Mouse (Mus musculus): ENCODE measurements around the gene Mospd3.
"Not testable (repeated sequence)": the region's sequence is repeated elsewhere in the genome, so short reads cannot be mapped to it uniquely, and the experiment has no call there.

Mospd3 gene

DNA sequence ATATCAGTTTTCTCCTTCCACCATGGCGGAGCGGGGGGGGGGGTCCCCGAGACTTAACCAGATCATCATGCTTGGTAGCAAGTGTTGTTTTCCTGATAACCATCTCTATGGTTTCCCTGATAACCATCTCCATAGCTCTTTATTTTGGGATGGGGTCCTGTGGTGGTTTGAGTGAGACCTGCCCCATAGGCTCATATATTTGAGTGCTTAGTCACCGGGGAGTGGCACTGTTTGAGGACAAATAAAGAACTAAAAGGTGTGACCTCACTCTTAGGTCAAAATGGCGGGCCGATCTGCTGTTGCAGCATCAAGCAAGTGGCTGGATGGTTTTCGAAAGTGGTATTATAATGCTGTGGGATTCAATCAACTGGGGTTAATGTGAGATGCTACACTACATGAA is 14.5 kb upstream of the Mospd3 start:
- DNase-seq (ENCODE audit: low spot score): no peak

DNA sequence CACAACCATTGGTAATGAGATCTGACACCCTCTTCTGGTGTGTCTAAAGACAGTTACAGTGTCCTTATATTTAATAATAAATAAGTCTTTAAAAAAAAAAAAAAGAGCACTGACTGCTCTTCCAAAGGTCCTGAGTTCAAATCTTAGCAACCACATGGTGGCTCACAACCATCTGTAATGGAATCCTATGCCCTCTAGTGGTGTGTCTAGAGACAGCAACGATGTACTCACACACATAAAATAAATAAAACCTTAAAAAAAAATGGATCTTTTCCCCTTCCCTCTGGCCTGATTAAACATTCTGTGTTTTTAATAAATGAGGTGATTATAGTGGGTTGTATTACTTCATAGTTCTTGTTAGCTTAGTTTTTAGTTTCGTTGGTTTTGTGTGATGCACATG is 14.1 kb upstream of the Mospd3 start:
- DNase-seq (ENCODE audit: low spot score): not testable (repeated sequence)

GRCm38 (mm10) chr5:137613550-137613949 is 12.7 kb upstream of the Mospd3 start, which contains the start of gene Pcolce:
TSS of gene Pcolce (minus strand) at chr5:137613784.
- DNase-seq (ENCODE audit: low spot score): no peak

DNA sequence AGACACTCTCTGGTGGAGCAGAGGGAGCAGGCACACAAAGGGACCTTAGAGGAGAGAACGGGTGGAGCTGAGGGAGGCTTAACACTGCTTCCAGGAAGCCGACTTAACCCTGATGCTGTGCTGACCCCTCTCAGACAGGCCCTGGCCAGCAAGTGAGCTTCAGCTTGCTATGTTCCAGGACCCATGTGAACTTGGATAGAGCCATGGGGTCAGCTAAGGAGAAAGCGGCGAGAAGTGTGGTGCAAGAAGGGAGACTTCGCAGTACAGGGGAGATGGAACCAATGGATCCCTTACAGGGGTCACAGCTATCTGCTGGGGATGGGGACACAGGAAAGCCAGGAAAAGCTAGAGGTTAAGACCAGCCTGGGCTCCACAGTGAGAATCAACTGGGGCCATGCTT is 12.2 kb upstream of the Mospd3 start:
- no peak for DNase-seq (ENCODE audit: low spot score)

- DNase-seq (ENCODE audit: low spot score): peak; percentile 83
Observed at GRCm38 (mm10) chr5:137611245-137611602, 10.4 kb upstream of the Mospd3 start.

GRCm38 (mm10) chr5:137610548-137611244 is 9.8 kb upstream of the Mospd3 start:
- peak; percentile 66 for DNase-seq (ENCODE audit: low spot score)

GRCm38 (mm10) chr5:137610056-137610455 is 9.2 kb upstream of the Mospd3 start:
- DNase-seq (ENCODE audit: low spot score): no peak

DNA sequence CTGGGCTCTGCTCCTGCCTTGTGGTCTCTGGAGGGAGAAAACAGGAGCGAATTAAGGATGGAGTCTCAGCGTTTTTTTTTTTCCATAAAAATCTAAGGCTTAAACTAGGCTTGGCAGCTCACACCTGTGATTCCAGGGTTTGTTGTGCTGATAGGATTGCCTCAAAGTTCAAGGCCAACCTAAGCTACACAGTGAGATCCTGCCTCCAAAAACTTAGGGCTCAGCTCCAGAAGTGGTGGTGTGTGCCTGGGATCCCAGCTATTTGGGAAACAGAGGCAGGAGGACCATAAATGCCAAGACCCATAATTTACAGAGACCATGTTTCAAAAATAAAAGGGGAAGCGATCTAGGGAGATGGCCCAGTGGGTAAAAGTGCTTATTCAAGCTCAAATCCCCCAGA is 8.4 kb upstream of the Mospd3 start:
- no peak for DNase-seq (ENCODE audit: low spot score)

GRCm38 (mm10) chr5:137608654-137609190 is 7.9 kb upstream of the Mospd3 start:
- no peak for DNase-seq (ENCODE audit: low spot score)

DNA sequence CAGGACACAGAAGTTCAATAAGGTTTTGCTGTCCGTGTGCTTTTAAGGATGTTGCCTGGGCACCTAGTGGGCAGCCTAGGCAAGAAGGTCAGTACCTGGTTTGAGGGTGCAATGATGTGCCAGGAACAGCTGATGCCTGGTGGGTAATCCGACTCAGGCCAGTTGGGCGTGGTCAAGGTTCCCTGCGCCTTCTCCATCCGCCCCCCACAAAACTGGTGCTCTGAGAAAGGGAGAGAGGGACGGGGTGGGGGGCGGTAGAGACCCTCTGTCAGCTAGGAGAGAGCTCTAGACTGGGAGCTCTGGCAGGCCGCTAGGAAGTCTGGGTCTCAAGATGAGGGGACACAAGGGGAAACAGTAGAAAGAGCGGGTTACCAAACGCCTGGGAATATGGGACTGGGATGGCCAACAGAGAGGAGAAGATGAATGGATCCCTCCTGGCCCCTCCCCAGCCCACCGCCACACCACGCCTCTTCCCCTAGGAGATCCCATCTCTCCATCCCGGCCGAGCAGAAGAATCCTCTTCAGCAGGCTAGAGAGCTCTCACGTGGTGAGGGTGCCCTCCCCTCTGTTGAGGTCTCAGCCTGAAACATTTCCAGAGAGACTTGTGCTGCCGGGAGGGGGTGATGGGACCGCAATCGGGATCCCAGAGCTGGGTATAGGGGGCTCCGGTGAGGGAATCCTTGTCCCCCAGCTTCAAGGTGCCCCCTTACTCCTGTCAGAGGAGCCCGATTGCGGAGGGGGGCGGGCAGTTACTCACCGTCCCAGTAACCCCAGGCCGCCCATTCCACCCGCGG is 7.2 kb upstream of the Mospd3 start:
- no peak for DNase-seq (ENCODE audit: low spot score)

GRCm38 (mm10) chr5:137601365-137601729 is 489 bp upstream of the Mospd3 start:
- no peak for DNase-seq (ENCODE audit: low spot score)

DNA sequence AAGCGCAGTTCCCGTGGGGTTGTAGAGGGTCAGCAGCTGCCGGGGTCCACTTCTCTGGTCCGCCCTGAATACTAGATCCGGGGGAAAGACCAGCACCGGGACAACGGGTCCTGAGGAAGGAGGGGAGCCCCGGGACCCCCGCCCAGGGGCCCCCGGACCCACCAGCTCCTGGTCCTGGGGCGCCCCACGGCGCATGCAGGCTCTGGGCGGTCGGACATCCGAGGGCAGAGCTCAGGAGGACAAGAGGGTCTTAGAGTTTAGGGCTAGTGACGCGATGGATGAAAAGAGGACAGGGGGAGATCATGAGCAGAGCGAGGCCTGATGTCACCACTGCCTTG is 608 bp downstream of the Mospd3 start:
- DNase-seq (ENCODE audit: low spot score): no peak

GRCm38 (mm10) chr5:137599600-137599999 is 1.3 kb downstream of the Mospd3 start:
- DNase-seq (ENCODE audit: low spot score): no peak

DNA sequence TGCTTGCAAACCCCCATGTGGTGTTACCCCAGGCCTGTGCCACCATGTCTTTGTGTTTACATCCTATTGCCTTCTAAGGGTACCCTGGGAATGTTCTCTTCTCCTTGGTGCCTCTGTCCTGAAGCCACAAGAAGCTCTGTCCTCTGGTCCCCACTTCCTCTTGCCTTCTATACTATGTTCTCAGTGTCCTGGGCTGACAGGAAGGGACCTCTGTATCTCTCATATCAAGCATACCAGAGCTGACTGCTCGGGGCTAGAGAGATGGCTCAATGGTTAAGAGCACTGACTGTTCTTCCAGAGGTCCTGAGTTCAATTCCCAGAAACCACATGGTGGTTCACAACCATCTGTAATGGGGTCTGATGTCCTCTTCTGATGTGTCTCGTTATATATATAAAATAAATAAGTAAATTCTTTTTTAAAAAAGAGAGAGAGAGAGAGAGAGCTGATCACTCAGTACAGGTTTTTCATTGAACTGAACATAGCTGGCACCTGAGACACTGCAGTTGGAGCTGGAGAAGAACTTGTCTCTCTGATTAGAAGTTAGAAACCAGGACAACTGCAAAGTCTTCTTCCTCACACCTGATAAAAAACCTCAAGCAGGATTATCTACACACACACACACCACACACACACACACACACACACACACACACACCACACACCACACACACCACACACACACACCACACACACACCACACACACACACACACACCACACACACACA is 2.6 kb downstream of the Mospd3 start:
- no peak for DNase-seq (ENCODE audit: low spot score)

- no peak for DNase-seq (ENCODE audit: low spot score)
Observed at GRCm38 (mm10) chr5:137597625-137598024, 3.2 kb downstream of the Mospd3 start.

DNA sequence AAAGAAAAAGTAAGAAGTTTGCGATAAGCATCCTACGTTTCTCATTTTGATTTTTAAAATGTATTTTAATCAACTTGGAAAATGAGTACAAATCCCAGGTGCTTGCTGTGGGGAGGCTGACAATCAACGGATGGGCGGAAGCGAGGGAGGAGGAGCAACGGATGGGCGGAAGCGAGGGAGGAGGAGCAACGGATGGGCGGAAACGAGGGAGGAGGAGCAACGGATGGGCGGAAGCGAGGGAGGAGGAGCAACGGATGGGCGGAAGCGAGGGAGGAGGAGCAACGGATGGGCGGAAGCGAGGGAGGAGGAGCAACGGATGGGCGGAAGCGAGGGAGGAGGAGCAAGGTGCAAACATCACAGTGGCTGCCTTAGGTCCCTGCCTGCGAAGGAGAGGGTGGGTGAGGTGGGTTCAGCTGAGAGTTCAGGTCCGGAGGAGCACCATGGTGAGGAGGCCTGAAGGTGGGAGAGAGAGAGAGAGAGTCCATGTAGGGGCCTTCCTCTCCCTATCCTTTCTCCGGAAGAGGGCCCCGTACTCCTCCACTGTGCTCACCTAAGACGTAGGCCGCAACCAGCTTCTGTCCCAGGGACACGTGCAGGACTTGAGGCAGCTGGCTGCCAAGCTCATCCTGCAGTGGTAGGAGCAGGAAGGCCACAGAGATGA is 4.1 kb downstream of the Mospd3 start:
- no peak for DNase-seq (ENCODE audit: low spot score)

GRCm38 (mm10) chr5:137595921-137596320 is 4.9 kb downstream of the Mospd3 start:
- DNase-seq (ENCODE audit: low spot score): no peak

DNA sequence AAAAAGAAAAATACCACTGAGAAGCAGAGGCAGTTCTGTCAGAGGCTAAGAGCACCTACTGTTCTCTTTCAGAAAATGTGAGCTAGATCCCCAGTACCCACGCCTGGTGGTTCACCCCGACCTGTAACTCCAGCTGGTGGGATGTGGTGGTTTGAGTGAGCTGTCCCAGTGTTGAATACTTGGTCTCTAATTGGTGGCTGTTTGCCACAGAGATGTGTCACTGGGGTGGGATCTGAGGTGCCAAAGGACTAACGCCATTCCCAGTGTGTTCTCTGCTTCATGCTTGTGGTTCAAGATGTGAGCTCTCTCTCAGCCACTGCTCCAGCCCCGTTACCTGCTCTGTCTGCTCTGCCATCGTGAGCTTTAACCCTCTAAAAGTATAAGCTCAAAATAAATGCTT is 10.4 kb downstream of the Mospd3 start:
- no peak for DNase-seq (ENCODE audit: low spot score)

DNA sequence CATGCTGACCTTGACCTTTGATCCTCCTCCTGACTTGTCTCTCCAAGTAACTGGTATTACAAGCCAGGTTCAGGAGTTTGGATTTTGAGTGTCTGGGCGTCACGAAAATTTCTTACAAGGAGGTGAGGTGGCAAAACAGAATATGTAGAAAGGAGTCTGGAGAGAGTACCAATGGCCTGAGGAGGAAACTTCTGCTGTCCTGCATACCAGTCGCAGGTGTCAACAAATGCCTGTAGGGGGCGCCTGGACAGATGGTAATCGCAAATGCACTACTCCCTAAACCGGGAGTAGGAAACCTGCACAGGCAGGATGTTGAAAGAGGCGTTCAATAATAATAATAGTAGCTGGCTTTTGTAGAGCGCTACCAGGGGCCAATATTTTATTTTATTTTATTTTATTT is 15.9 kb downstream of the Mospd3 start:
- peak; percentile 71 for DNase-seq (ENCODE audit: low spot score)

DNA sequence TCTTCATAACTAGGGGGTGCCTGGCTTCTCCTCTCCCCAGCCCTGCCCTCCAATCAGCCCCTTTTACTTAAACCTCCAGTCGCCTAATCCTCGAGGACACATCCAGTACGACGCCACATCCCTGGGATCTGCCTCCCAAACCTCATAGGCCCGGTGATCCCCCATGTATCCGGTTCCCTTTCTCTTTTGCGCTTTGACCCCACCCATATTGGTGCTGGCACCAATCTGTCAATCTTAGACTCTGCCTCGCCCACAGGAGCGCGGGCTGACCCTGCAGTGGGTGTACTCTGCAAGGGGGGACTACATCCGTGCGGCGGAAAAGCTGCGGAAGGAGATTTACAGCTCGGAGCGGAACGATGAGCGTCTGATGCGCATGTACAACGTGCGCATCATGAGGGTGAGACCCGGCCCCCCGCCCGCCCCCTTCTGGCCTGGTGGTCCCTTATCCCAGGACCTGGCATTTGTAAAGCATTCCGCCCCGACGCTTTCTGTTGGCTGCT is 17.1 kb downstream of the Mospd3 start:
- DNase-seq (ENCODE audit: low spot score): peak; percentile 90

DNA sequence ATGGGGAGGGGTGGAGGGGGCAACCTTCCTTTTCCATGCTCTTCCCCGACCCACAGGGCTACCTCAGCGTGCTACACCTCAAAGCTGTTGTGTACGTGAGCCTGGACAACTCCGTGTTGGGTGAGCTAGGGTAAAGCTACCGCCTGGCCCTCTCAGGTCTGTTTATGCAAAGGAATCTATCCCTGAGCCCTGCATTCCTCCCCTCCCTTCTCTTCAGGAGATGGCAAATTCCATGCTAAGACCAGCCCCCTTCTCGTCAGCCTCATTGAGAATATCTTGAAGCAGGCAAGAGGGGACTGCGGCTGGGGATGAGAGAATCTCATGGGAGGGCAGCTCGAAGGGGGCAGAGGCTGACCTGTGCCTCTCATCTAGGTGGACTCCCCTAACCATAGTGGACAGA is 18.2 kb downstream of the Mospd3 start:
- DNase-seq (ENCODE audit: low spot score): no peak

- DNase-seq (ENCODE audit: low spot score): no peak
Observed at GRCm38 (mm10) chr5:137580246-137580645, 20.6 kb downstream of the Mospd3 start.
